Mouse (Mus musculus) midbrain, embryonic 14.5 days (tissue): ENCODE results near the gene Tmem201. TPM values are rescaled to one million over a fixed set of nuclear protein-coding genes. Genes with fewer than 3 reads are reported as not detected.

Experiments used
- ATAC-seq: fragments of 200-750 bp; cut with Nextera tagmentation; 2 replicates; pipeline ENCODE4 v1.8.0; 2017; ENCODE audit warnings: moderate number of reproducible peaks, moderate library complexity; ENCODE audit not compliant: low FRiP score, low TSS enrichment
- DNase-seq: peaks from one replicate; pipeline ENCODE4 v3.0.0-alpha.2; 2015
- H3K27ac ChIP-seq: fragments of 300-500 bp; sonication (generic); replicated peaks from 2 replicates; pipeline ENCODE4 v1.5.1; 2014; ENCODE audit warnings: mild to moderate bottlenecking, low read depth, low read length, moderate library complexity
- H3K27me3 ChIP-seq: fragments of 300-500 bp; sonication (generic); 2 replicates; pipeline ENCODE4 v1.6.1; 2014; ENCODE audit warnings: low read length, control low read depth, mixed read lengths; ENCODE audit not compliant: control insufficient read depth, insufficient read depth
- H3K36me3 ChIP-seq: fragments of 300-500 bp; sonication (generic); 2 replicates; pipeline ENCODE4 v1.6.1; 2014; ENCODE audit warnings: low read length, control low read depth; ENCODE audit not compliant: control insufficient read depth, insufficient read depth
- H3K4me1 ChIP-seq: fragments of 300-500 bp; sonication (generic); 2 replicates; pipeline ENCODE4 v1.6.1; 2014; ENCODE audit warnings: mild to moderate bottlenecking, antibody characterized with exemption, low read length, control low read depth; ENCODE audit not compliant: control insufficient read depth, insufficient read depth
- H3K4me2 ChIP-seq: fragments of 300-500 bp; sonication (generic); 2 replicates; pipeline ENCODE4 v1.6.1; 2014; ENCODE audit warnings: mild to moderate bottlenecking, low read length, moderate library complexity
- H3K4me3 ChIP-seq: fragments of 300-500 bp; sonication (generic); replicated peaks from 2 replicates; pipeline ENCODE4 v1.5.1; 2014; ENCODE audit warnings: low read depth, low read length
- H3K9ac ChIP-seq: fragments of 300-500 bp; sonication (generic); replicated peaks from 2 replicates; pipeline ENCODE4 v1.6.1; 2014; ENCODE audit warnings: mild to moderate bottlenecking, low read length, moderate library complexity
- H3K9me3 ChIP-seq: fragments of 300-500 bp; sonication (generic); 2 replicates; pipeline ENCODE4 v1.6.1; 2016; ENCODE audit warnings: low read length, control low read depth, mixed read lengths; ENCODE audit not compliant: control insufficient read depth
- WGBS: fragments of 180-500 bp; shearing (Covaris S2); extraction: QIAGEN DNeasy Blood & Tissue Kit; methylation state at CpG from one replicate; pipeline ENCODE4 v1.1.7; 2014; 5-methylcytosine and 5-hydroxymethylcytosine counted together
- polyA plus RNA-seq: library from polyadenylated mRNA; unstranded; fragments of >200 nt; fragmentation: Nextera tagmentation; extraction: Ambion mirVana; gene quantifications from 2 replicates; pipeline ENCODE4 v1.2.1, GENCODE M21; 2014

The Tmem201 gene
- polyA plus RNA-seq, 1 experiment from 2014 or later: 30.8 TPM

- H3K4me1 ChIP-seq: 0 out of 2 replicates have a peak, but pooled peaks cover 3% of the 10 kb centered on the region
- peak overlapping the region; percentile 72 for H3K4me3 ChIP-seq
- WGBS: 10% methylated on average over 8 of the region's 8 CpGs
- ATAC-seq (no peak), DNase-seq (peak; percentile 38)
- no peaks in the 10 kb centered on the region; the same call in 1 of the 2 replicates for H3K27me3 ChIP-seq
- H3K4me2 ChIP-seq: peak overlapping the region; percentile 86
- H3K9ac ChIP-seq: peak overlapping the region; percentile 78
- H3K9me3 ChIP-seq: peaks cover 3% of the 10 kb centered on the region; the same call in 1 of the 2 replicates
- H3K27ac ChIP-seq: peak overlapping the region; percentile 79
- H3K36me3 ChIP-seq: peaks cover 5% of the 10 kb centered on the region; the same call in 1 of the 2 replicates
Measured at GRCm38 (mm10) chr4:149674814-149675377, 62.9 kb downstream of the Tmem201 start.

- peaks cover 5% of the 10 kb centered on the region; the same call in 1 of the 2 replicates for H3K36me3 ChIP-seq
- peaks cover 3% of the 10 kb centered on the region; the same call in 1 of the 2 replicates for H3K9me3 ChIP-seq
- no peaks in the 10 kb centered on the region; the same call in 1 of the 2 replicates for H3K27me3 ChIP-seq
- 0 out of 2 replicates have a peak, but pooled peaks cover 3% of the 10 kb centered on the region for H3K4me1 ChIP-seq
- H3K27ac ChIP-seq: no peak overlapping the region
- H3K4me3 ChIP-seq: no peak overlapping the region
- DNase-seq: no peak
- ATAC-seq: no peak
- no peak overlapping the region for H3K9ac ChIP-seq
- H3K4me2 ChIP-seq: no peak overlapping the region
- WGBS: 95% methylated on average over 5 of the region's 5 CpGs
Measured at GRCm38 (mm10) chr4:149672747-149673146, 65.1 kb downstream of the Tmem201 start.

GRCm38 (mm10) chr4:149671175-149671574, 66.7 kb downstream of the Tmem201 start:
- WGBS: 94% methylated on average over 6 of the region's 6 CpGs
- peaks cover 3% of the 10 kb centered on the region; the same call in 1 of the 2 replicates for H3K9me3 ChIP-seq
- H3K4me1 ChIP-seq: 0 out of 2 replicates have a peak, but pooled peaks cover 3% of the 10 kb centered on the region
- H3K27me3 ChIP-seq: no peaks in the 10 kb centered on the region; the same call in 1 of the 2 replicates
- no peak overlapping the region for H3K27ac ChIP-seq
- DNase-seq: no peak
- H3K36me3 ChIP-seq: peaks cover 5% of the 10 kb centered on the region; the same call in 1 of the 2 replicates
- H3K4me3 ChIP-seq: no peak overlapping the region
- ATAC-seq: no peak
- no peak overlapping the region for H3K9ac ChIP-seq
- H3K4me2 ChIP-seq: no peak overlapping the region

- H3K4me2 ChIP-seq: no peak overlapping the region
- H3K27ac ChIP-seq: no peak overlapping the region
- no peak overlapping the region for H3K4me3 ChIP-seq
- no peak overlapping the region for H3K9ac ChIP-seq
- ATAC-seq (no peak), DNase-seq (no peak)
- H3K9me3 ChIP-seq: no peaks in the 10 kb centered on the region
- WGBS: 89% methylated on average over 6 of the region's 6 CpGs
- no peaks in the 10 kb centered on the region for H3K27me3 ChIP-seq
- peaks cover 14% of the 10 kb centered on the region for H3K36me3 ChIP-seq
- no peaks in the 10 kb centered on the region for H3K4me1 ChIP-seq
Measured at GRCm38 (mm10) chr4:149665692-149666090, 72.2 kb downstream of the Tmem201 start.

Other genes starting within 250 kb of the Tmem201 start
- 93.6 and 95.3 TPM in 2 replicates for gene Ctnnbip1, start 219.8 kb downstream of the Tmem201 start, polyA plus RNA-seq
- gene Clstn1, start 151.6 kb downstream of the Tmem201 start, polyA plus RNA-seq: 104 and 117 TPM in 2 replicates
- gene Pik3cd, start 35.5 kb downstream of the Tmem201 start, polyA plus RNA-seq: 12.7 and 14.2 TPM in 2 replicates
- 29.1 and 31.2 TPM in 2 replicates for gene Slc25a33, start 36.2 kb upstream of the Tmem201 start, polyA plus RNA-seq
- 3.3 and 4.2 TPM in 2 replicates for gene Spsb1, start 217.0 kb upstream of the Tmem201 start, polyA plus RNA-seq